Mouse (Mus musculus) forebrain, postnatal 0 days (tissue): ENCODE measurements around the gene Rasgrf1. TPM values are rescaled to one million over a fixed set of nuclear protein-coding genes. Genes with fewer than 3 reads are reported as not detected.

ENCODE experiments used
- ATAC-seq: fragments of 200-750 bp; cut with Nextera tagmentation; 2 replicates; pipeline ENCODE4 v1.8.0; 2017; ENCODE audit warnings: mild to moderate bottlenecking, moderate library complexity
- DNase-seq: peaks from one replicate; pipeline ENCODE4 v3.0.0-alpha.2; 2015
- H3K27ac ChIP-seq: fragments of 300-500 bp; sonication (generic); 2 replicates; pipeline ENCODE4 v1.5.1; 2014; ENCODE audit warnings: low read depth, mild to moderate bottlenecking, antibody characterized with exemption, low read length, moderate library complexity, mixed read lengths
- H3K27me3 ChIP-seq: fragments of 300-500 bp; sonication (generic); 2 replicates; pipeline ENCODE4 v1.6.1; 2014; ENCODE audit warnings: mild to moderate bottlenecking, low read length, mixed read lengths; ENCODE audit not compliant: insufficient read depth
- H3K36me3 ChIP-seq: fragments of 300-500 bp; sonication (generic); 2 replicates; pipeline ENCODE4 v1.6.1; 2014; ENCODE audit warnings: mild to moderate bottlenecking, moderate library complexity; ENCODE audit not compliant: insufficient read depth
- H3K4me1 ChIP-seq: fragments of 300-500 bp; sonication (generic); 2 replicates; pipeline ENCODE4 v1.6.1; 2014; ENCODE audit warnings: antibody characterized with exemption; ENCODE audit not compliant: insufficient read depth
- H3K4me2 ChIP-seq: fragments of 300-500 bp; sonication (generic); 2 replicates; pipeline ENCODE4 v1.6.1; 2014; ENCODE audit warnings: low read depth, mild to moderate bottlenecking, moderate library complexity
- H3K4me3 ChIP-seq: fragments of 300-500 bp; sonication (generic); 2 replicates; pipeline ENCODE4 v1.5.1; 2014; ENCODE audit warnings: low read depth, low read length, mixed read lengths
- H3K9ac ChIP-seq: fragments of 300-500 bp; sonication (generic); 2 replicates; pipeline ENCODE4 v1.6.1; 2014; ENCODE audit warnings: mild to moderate bottlenecking
- H3K9me3 ChIP-seq: fragments of 300-500 bp; sonication (generic); 2 replicates; pipeline ENCODE4 v1.6.1; 2016; ENCODE audit warnings: low read length
- CTCF ChIP-seq: sonication (generic); IDR thresholded peaks from 2 replicates; pipeline ENCODE4 v1.5.1; 2016; ENCODE audit warnings: antibody characterized with exemption, control low read depth, low read depth
- WGBS: fragments of 180-500 bp; shearing (Covaris S2); extraction: QIAGEN DNeasy Blood & Tissue Kit; methylation state at CpG from one replicate; pipeline ENCODE4 v1.1.7; 2014; 5-methylcytosine and 5-hydroxymethylcytosine counted together
- polyA plus RNA-seq: library from polyadenylated mRNA; unstranded; fragments of >200 nt; fragmentation: Nextera tagmentation; extraction: Ambion mirVana; gene quantifications from 2 replicates; pipeline ENCODE4 v1.2.1, GENCODE M21; 2015
- total RNA-seq: library from RNA; depleted of rRNA; stranded (reverse); fragments of >200 nt; gene quantifications from 2 replicates; pipeline ENCODE4 v1.2.3, GENCODE M21; 2014

Gene Rasgrf1
- total and polyA plus RNA-seq, 2 experiments from 2014 or later: 19.3 to 33.2 TPM

DNA sequence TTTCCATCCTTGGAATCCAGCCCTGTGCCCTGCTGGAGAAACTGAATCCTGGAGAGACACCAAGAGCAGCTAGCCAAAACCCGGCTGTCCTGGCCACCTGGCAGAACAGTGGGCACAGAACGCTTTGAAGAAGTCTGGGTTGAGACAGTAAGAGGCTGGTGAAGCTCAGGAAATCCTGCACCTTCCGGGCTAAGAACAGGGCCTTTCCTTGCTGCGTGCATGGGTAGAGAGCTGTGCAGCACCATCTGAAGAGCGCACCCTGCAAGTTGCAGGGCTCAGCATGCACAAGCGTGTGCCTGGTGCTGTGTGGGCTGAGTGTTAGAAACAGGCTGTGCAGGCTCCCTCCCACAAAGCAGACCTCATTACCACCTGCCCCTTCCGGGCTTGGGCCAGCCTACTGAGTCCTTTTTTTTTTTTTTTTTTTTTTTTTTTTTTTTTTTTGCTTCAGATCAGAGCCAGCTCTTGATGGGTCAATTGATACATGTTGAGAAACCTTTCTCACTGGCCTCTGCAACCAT lies 23.9 kb upstream of the Rasgrf1 start:
- DNase-seq (no peak), ATAC-seq (no peak; the same call in 1 of the 2 replicates)
- 45% methylated on average over 7 of the region's 7 CpGs for WGBS
- peaks cover 7% of the 10 kb centered on the region for H3K27me3 ChIP-seq
- H3K4me1 ChIP-seq: no peaks in the 10 kb centered on the region
- no peak overlapping the region for H3K9ac ChIP-seq
- H3K4me3 ChIP-seq: no peak overlapping the region
- H3K36me3 ChIP-seq: no peaks in the 10 kb centered on the region
- no peak for TF ChIP-seq CTCF
- H3K4me2 ChIP-seq: no peak overlapping the region
- H3K9me3 ChIP-seq: no peaks in the 10 kb centered on the region
- H3K27ac ChIP-seq: no peak overlapping the region

GRCm38 (mm10) chr9:89891534-89892293 lies 18.0 kb upstream of the Rasgrf1 start:
- Histone ChIP-seq H3K4me2 (no peak overlapping the region), H3K4me3 (no peak overlapping the region), H3K27ac (peak overlapping the region; percentile 40; the same call in 1 of the 2 replicates), H3K9ac (no peak overlapping the region), H3K9me3 (no peaks in the 10 kb centered on the region), H3K4me1 (0 out of 2 replicates have a peak, but pooled peaks cover 3% of the 10 kb centered on the region), H3K36me3 (no peaks in the 10 kb centered on the region), H3K27me3 (no peaks in the 10 kb centered on the region)
- WGBS: 50% methylated on average over 10 of the region's 10 CpGs
- TF ChIP-seq CTCF: no peak
- ATAC-seq (peak; percentile 93), DNase-seq (peak; percentile 55)

- ATAC-seq: peak; percentile 30
- Histone ChIP-seq H3K9me3 (no peaks in the 10 kb centered on the region), H3K27ac (no peak overlapping the region), H3K9ac (no peak overlapping the region), H3K4me3 (no peak overlapping the region), H3K36me3 (no peaks in the 10 kb centered on the region), H3K4me2 (no peak overlapping the region), H3K27me3 (no peaks in the 10 kb centered on the region), H3K4me1 (0 out of 2 replicates have a peak, but pooled peaks cover 3% of the 10 kb centered on the region)
- DNase-seq: no peak
- 79% methylated on average over 5 of the region's 5 CpGs for WGBS
- TF ChIP-seq CTCF: no peak
These were observed 17.0 kb upstream of the Rasgrf1 start for GRCm38 (mm10) chr9:89892540-89893188.

- Histone ChIP-seq H3K4me2 (no peak overlapping the region), H3K36me3 (no peaks in the 10 kb centered on the region), H3K9ac (no peak overlapping the region), H3K4me1 (no peaks in the 10 kb centered on the region), H3K9me3 (no peaks in the 10 kb centered on the region), H3K4me3 (no peak overlapping the region), H3K27ac (no peak overlapping the region), H3K27me3 (0 out of 2 replicates have a peak, but pooled peaks cover 3% of the 10 kb centered on the region)
- 20% methylated on average over 14 of the region's 14 CpGs for WGBS
- ATAC-seq: no peak
- no peak for TF ChIP-seq CTCF
- no peak for DNase-seq
These were observed 9.4 kb upstream of the Rasgrf1 start for GRCm38 (mm10) chr9:89900111-89900824.

DNA sequence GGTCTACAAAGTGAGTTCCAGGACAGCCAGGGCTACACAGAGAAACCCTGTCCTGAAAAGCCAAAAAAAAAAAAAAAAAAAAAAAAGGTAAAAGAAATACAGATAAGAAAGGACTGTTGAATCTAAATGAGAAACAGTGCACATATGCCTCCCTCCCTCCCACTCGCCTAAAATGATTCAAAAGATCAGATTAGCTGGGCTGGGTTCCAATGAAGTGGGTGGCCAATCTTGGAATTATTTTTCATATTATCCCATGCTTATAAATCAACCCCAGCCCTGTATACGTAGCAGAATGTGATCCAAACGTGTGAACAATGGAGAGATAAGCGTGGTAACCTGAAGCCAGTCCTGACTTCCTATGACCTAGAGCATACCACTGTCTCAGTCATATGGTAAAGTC lies 8.5 kb upstream of the Rasgrf1 start:
- Histone ChIP-seq H3K9ac (no peak overlapping the region), H3K9me3 (no peaks in the 10 kb centered on the region), H3K27me3 (peaks cover 3% of the 10 kb centered on the region; the same call in 1 of the 2 replicates), H3K4me1 (no peaks in the 10 kb centered on the region), H3K36me3 (no peaks in the 10 kb centered on the region), H3K4me3 (no peak overlapping the region), H3K4me2 (no peak overlapping the region), H3K27ac (no peak overlapping the region)
- no peak for TF ChIP-seq CTCF
- ATAC-seq (no peak), DNase-seq (no peak)
- 69% methylated on average over 4 of the region's 4 CpGs for WGBS

- ATAC-seq: no peak
- no peak overlapping the region for H3K9ac ChIP-seq
These were observed 6.9 kb upstream of the Rasgrf1 start for GRCm38 (mm10) chr9:89902813-89903212.

More at GRCm38 (mm10) chr9:89902813-89903212, 6.9 kb upstream of the Rasgrf1 start:
- Histone ChIP-seq H3K27me3 (peaks cover 18% of the 10 kb centered on the region), H3K27ac (no peak overlapping the region), H3K4me3 (no peak overlapping the region), H3K36me3 (no peaks in the 10 kb centered on the region), H3K4me1 (no peaks in the 10 kb centered on the region), H3K4me2 (no peak overlapping the region), H3K9me3 (no peaks in the 10 kb centered on the region)
- WGBS: 54% methylated on average over 2 of the region's 2 CpGs
- DNase-seq: no peak
- no peak for TF ChIP-seq CTCF
